Mouse (Mus musculus) hematopoietic stem cell, adult 5-6 weeks (primary cell): ENCODE data around the gene Spats2. TPM values are rescaled to one million over a fixed set of nuclear protein-coding genes. Genes with fewer than 3 reads are reported as not detected.
A peak's percentile ranks its signal among the peaks of the same experiment; 100 is the strongest.

Experiments used
- ATAC-seq, 2 experiments: fragments of 125-278 bp in 1 of 2; replicated peaks in 1 of 2; 2 replicates each; pipeline ENCODE4 v1.8.0; 2016 to 2017; ENCODE audit warnings: inconsistent platforms in 2 of 2, mild to moderate bottlenecking in 2 of 2, moderate number of reproducible peaks in 2 of 2, low read depth in 1 of 2, moderate TSS enrichment in 1 of 2; ENCODE audit not compliant: low FRiP score in 2 of 2, poor library complexity in 2 of 2, severe bottlenecking in 2 of 2, insufficient read depth in 1 of 2, low TSS enrichment in 1 of 2
- total RNA-seq: library from RNA; stranded (forward); fragments of 172-1452, 232-1000 nt; gene quantifications from 2 replicates; pipeline ENCODE4 v1.2.3, GENCODE M21; 2017

Gene Spats2
- total RNA-seq, 1 experiment from 2014 or later, result not detected

DNA sequence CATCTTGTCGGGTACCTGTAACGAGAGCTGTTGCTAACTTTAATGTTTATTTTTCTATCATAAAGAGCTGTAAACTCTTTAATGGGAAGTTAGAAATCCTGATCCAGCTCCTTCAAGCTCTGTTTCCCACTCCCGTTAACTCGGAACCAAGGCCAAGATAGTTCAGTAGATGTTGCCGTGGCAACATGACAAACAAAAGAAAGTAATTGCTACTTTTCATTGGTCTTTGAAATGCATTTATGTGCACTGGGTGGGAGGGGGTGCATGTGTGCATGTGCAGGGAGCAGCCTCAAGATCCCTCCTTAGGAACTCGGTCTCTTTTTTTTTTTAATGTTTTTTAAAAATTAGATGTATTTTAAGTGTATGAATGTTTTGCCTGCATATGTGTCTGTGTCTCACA lies 69.3 kb downstream of the Spats2 start:
- no peak for ATAC-seq

GRCm38 (mm10) chr15:99198761-99199160 lies 73.0 kb downstream of the Spats2 start:
- no peak for ATAC-seq

DNA sequence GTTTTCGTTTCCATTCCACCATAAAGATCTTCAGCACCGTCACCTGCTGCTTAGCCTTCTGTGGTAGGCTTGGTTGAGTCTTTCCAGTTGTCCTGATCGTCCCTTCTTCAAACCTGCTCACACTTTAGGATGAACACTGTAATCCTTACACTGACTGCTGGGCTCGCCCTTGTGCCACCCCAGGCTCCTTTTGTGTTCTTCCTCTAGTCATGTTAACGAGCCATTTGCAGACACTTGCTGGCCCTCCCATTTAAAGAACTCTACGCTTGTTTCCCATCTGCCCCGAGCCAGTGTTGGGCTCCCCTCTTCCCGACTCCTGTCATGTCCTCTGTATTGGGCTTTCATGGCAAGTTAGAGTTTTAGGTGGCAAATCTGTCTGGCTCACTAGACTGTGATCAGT lies 80.2 kb downstream of the Spats2 start:
- ATAC-seq, result no peak

DNA sequence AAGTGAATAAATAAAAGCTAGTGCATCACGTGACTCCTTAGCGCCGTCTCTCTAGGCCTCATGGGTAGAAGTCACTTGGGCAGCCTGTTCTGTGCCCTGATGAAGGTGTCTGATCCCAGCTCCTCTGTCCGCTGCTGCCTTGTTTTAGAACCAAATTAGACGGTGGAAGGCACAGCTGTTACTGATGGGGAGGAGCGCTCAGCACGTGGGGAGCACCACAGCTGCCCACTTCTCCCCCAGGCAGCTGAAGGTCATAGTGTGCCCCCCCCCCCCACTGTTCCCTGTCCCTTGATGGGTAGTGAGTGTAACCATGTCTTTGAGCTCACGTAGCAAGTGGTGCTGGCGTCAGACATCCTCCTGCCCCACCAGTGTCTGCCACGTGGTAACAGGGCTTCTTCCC lies 87.5 kb downstream of the Spats2 start:
- no peak for ATAC-seq

GRCm38 (mm10) chr15:99214941-99215340 lies 89.2 kb downstream of the Spats2 start:
- no peak for ATAC-seq

- no peak for ATAC-seq
These were observed 90.2 kb downstream of the Spats2 start for GRCm38 (mm10) chr15:99215741-99216463.

DNA sequence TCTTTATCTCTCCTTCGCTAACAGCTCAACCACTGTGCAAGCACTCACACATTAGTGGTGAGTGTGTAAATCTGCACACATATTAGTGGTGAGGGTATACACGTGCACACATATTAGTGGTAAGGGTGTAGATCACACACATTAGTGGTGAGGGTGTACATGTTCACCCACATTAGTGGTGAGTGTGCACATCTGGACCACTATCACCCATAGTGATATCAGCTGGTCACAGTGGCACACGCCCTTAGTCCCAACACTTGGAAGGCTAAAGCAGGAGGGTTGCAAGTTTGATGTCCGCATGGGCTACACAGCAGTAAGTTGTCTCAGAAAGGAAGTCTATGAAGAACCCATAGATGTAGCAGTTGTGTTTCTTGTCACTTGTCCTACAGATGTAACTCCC lies 91.9 kb downstream of the Spats2 start:
- ATAC-seq, result no peak

DNA sequence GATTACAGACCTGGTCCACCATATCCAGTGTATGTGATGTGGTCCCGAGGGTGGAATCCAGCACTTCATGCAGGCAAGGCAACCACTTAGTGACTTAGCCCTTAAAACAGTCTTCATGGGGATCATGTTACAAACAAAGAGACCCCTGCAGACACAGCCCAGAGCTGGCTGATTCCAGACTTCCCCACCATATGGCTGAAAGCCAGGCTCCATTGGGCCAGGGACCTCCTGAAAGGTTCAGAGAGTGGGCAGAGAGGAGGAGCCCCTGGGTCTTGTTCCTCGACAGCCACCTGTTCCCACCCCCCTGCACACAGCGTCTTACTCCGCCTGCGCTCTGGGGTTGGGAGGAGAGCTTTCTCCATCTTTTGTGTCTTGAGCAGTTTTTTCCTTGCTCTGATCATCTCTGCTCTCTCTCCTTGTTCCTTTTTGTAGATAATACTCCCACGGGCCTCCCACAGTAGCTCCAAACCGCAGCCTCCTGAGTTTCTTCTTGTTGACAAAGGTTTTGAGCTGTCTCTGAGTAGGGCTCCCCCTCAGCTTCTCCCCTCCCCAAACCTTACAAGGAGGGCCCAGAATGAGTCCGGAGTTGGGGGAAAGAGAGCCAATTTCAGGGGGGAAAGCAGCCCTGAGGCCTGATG lies 95.7 kb downstream of the Spats2 start:
- ATAC-seq, result no peak

DNA sequence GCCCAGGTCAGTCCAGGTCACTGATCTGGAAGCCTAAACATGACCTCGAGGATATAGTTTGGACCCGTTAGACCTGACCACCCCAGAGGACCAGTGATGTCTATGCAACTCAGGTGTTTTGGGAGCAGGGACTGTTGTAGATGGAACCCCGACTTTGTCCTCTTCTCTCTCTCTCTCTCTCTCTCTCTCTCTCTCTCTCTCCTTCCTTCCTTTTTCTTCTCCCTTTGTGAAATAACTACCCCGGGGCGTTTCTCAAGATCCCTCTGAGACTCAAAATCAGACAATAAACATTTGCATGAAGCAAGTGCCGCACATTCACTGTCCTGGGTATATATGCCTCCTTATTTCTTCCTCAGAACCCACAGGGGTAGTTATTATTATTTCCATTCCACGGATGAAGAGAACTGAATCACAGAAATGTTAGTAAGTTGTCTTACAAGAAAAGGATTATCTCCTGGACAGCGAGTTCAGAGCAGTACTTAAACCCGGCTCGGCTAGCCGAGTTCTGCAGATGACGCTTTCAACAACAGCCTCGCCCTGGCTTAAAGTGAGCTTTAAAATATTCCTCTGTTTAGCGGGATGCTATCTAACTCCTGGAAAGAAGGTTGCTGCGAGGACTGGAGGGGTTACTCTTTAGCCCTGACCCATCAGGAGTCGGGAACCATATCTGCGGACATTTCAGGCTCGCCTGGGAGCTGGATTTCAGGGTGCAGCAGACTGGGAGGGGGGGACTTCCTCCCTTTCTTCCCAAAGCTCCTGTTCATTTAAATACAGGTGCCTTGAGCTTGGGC lies 97.3 kb downstream of the Spats2 start:
- ATAC-seq, result no peak

DNA sequence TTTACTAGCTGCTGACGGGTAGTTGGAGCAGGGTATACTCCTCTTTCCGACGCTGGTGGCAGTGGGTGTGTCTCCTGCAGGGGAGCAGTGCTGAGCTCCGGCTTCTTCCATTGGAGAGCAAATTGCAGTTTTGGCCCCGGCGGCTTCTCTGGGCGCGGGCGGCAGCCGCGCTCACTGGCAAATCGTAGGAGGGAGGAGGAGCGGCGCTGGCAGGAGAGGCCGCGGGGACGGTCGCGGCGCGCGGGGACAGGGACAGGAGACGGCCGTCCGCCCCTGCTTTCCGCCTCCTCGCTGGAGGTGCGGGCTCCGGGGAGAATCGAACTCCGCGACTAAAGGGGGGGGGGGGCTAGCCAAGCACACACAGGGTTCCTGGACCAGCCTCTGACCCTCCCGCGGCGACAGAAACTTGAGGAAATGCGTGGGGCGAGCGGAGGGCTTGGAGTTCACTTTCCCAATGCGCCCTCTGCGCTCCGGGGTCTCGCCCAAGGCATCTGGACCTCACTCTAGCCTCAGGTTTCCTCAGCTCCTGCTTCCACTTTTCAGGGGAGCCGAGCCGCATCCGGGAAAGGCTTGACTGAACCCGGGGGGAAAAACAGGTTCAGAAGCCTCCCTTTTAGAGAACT lies 98.0 kb downstream of the Spats2 start:
- no peak for ATAC-seq

GRCm38 (mm10) chr15:99224208-99224911 lies 98.6 kb downstream of the Spats2 start, which contains the start of gene Kcnh3:
Kcnh3 (plus strand) TSS chr15:99224861.
- peak; percentile 12 to 20; a peak in 1 of 4 replicates for ATAC-seq

DNA sequence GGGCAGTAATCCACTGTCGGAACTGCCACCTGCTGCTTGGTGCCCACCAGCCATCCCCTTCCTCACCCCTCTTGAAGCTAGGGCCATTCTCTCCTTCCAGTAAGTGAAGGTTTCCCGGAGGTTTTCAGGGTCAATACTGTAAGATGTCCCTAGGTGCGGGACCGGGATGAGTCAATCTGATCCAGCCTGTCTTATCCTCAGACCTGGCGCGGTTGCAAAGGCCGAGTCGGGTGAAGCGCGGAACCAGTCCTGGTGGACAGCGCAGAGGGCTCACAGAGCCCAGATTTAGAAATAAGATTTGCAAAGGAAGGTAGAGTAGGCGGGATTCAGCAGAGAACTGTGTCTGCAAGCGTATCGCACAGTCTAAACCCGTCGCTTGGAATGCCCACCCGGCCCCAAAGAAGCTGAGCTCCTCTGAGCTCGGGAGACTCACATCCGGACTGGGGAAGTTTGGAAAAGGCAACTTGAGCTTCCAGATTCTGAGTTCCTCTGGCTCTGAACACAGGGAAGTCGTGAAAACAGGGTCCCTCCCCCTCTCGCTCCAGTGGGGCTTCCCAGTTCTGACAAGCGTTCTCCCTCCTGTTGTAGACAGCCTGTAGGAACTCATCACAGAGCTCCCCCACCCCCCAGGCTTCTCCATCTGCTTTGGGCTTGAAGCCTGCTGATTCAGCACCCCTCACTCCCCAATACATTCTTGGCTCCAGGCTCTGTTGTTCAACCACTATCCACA lies 99.5 kb downstream of the Spats2 start:
- ATAC-seq, result no peak

GRCm38 (mm10) chr15:99226090-99226489 lies 100.4 kb downstream of the Spats2 start:
- ATAC-seq, result no peak

DNA sequence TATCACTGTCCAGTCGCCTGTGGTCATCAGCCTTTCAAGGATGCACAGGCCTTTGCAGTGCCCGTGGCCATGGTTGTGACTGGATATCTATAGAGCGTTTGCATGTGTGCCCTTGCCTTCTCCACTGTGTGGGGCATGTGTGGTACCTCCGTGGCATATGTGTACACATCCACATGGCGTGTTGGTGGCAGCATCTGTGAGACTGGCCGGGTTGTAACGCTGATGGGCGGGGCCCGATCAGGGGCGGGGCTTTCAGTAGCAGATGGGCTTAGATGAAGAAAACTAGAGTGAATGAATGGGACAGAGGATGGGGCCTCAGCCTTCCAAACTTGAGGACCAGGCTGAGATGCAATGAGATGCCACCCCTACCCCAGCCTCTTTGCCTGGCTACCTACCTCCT lies 106.3 kb downstream of the Spats2 start:
- ATAC-seq, result no peak

- no peak for ATAC-seq
These were observed 108.0 kb downstream of the Spats2 start for GRCm38 (mm10) chr15:99233719-99234118.

DNA sequence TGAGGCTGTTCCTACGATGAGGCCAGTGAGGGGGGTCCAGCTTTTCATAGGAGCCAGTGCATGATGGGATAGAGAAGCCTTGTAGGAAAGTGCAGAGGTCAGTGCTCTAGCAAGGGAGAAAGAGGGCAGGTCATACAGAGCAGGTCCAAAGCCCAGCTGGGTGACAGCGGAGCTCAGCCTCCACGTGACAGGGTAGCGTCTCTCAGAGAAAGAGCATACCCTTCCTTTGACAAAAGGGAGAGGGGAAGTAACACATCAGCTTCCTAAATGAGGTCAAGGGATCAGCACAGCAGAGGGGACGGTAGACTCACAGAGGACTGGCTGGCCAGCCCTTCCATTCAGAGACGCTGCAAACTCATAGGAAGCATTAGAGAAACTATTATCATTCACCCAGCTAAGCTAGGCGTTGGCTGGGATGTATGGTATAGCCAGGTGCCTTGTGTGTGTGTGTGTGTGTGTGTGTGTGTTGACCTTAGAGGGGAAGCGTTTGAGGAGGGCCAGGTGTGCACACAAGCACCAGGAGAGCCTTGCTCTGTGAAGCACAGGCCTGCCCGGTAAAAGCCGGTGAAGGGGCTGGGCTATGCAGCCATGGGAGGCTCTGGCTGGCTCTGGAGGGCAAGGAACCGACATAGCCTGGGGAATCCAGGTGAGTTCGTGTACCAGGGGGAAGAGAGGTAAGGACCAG lies 108.8 kb downstream of the Spats2 start:
- ATAC-seq, result no peak
